Mouse (Mus musculus) lung, embryonic 15.5 days (tissue): ENCODE data around the gene Lipt2. TPM values are rescaled to one million over a fixed set of nuclear protein-coding genes. Genes with fewer than 3 reads are reported as not detected.
A peak's percentile ranks its signal among the peaks of the same experiment; 100 is the strongest.

ENCODE experiments used
- ATAC-seq: fragments of 200-750 bp; cut with Nextera tagmentation; 2 replicates; pipeline ENCODE4 v1.8.0; 2017; ENCODE audit warnings: moderate number of reproducible peaks, borderline replicate concordance; ENCODE audit not compliant: low FRiP score, low TSS enrichment; ENCODE audit errors: extremely low read depth
- H3K27ac ChIP-seq: fragments of 300-500 bp; sonication (generic); 2 replicates; pipeline ENCODE4 v1.5.1; 2015; ENCODE audit warnings: moderate library complexity, mild to moderate bottlenecking, inconsistent platforms
- H3K27me3 ChIP-seq: fragments of 300-500 bp; sonication (generic); 2 replicates; pipeline ENCODE4 v1.6.1; 2015; ENCODE audit warnings: inconsistent platforms
- H3K36me3 ChIP-seq: fragments of 300-500 bp; sonication (generic); 2 replicates; pipeline ENCODE4 v1.6.1; 2015; ENCODE audit warnings: inconsistent platforms
- H3K4me1 ChIP-seq: fragments of 300-500 bp; sonication (generic); 2 replicates; pipeline ENCODE4 v1.6.1; 2015; ENCODE audit warnings: inconsistent platforms
- H3K4me2 ChIP-seq: fragments of 300-500 bp; sonication (generic); 2 replicates; pipeline ENCODE4 v1.6.1; 2015; ENCODE audit warnings: inconsistent platforms, mild to moderate bottlenecking, moderate library complexity
- H3K4me3 ChIP-seq: fragments of 300-500 bp; sonication (generic); 2 replicates; pipeline ENCODE4 v1.5.1; 2015; ENCODE audit warnings: mild to moderate bottlenecking, inconsistent platforms
- H3K9ac ChIP-seq: fragments of 300-500 bp; sonication (generic); 2 replicates; pipeline ENCODE4 v1.6.1; 2015; ENCODE audit warnings: inconsistent platforms
- H3K9me3 ChIP-seq: fragments of 300-500 bp; sonication (generic); 2 replicates; pipeline ENCODE4 v1.6.1; 2016; ENCODE audit warnings: inconsistent platforms
- WGBS: fragments of 180-500 bp; shearing (Covaris S2); methylation state at CpG from one replicate; pipeline ENCODE4 v1.1.7; 2015; 5-methylcytosine and 5-hydroxymethylcytosine counted together
- polyA plus RNA-seq: library from polyadenylated mRNA; unstranded; fragments of >200 nt; fragmentation: Nextera tagmentation; extraction: Ambion mirVana; gene quantifications from 2 replicates; pipeline ENCODE4 v1.2.1, GENCODE M21; 2015

Lipt2 gene
- polyA plus RNA-seq, 1 experiment from 2014 or later, result 22.1 TPM

DNA sequence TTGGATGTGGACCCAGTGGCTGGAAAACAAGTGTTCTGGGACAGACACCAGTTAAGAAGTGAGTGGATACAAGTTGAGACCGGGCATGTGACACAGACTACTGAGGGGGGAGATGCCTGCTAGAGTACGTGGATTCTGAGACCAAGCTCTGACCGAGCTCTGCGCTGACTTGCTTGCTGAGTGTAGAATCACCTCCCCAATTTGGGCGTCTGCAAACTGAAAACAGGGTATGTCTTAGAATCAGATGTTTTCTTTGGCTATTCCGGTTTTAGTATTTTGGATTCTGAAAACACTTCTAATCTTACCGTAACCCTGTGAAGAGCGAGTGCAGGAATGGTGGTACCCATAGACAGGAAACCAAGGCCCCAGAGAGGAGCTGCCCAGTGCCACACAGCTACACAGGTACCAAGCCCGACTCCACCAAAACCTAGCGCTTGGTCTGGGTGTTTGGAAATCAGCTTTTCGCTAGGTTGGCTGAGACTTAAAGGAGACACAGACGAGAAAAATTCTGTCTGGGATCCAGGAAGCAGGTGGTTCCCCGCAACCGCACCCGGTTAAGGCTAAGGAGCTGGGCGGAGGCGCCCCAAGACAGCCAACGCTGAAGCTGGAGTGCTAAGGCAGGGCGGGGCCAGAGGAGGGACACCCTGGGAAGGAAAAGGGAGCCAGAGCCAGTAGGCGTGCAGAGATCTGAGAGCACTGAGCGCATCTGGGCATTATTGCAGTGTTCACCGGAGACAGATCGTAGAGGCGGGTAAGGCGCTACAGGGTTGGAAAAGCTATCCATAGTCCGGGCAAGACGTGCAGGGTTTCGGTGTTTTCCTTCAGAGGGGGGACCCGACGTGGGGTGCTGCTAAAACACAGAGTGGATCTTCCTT lies 19.2 kb downstream of the Lipt2 start:
- Histone ChIP-seq H3K9me3 (no peaks in the 10 kb centered on the region), H3K27ac (no peak overlapping the region), H3K4me1 (peaks cover 10% of the 10 kb centered on the region), H3K4me2 (peak overlapping the region; percentile 80), H3K9ac (0 out of 2 replicates have a peak overlapping the region, but pooled peaks have one; percentile 3), H3K36me3 (no peaks in the 10 kb centered on the region), H3K4me3 (peak overlapping the region; percentile 41), H3K27me3 (peaks cover 40% of the 10 kb centered on the region)
- 7% methylated on average over 30 of the region's 30 CpGs for WGBS
- ATAC-seq, result peak; percentile 76; the same call in 1 of the 2 replicates

DNA sequence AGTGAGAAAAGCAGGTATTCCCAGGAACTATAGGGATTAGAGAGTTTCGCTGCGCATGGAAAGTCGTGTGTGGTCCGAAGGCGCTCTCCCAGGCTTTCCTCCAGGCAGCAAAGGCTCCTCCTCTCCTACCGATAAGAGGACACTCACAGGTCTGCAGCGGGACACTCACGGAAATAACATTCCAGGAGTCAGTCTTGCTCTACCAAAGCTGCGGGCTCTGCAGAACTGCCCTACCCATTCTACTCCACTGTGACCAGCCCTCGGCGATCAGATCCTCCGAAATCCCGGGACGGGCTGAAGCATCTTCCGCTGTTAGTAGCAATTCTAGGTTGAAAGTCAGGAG lies 19.8 kb downstream of the Lipt2 start:
- peak overlapping the region; percentile 3; the same call in 1 of the 2 replicates for H3K9ac ChIP-seq
- no peak for ATAC-seq
- peaks cover 40% of the 10 kb centered on the region for H3K27me3 ChIP-seq

DNA sequence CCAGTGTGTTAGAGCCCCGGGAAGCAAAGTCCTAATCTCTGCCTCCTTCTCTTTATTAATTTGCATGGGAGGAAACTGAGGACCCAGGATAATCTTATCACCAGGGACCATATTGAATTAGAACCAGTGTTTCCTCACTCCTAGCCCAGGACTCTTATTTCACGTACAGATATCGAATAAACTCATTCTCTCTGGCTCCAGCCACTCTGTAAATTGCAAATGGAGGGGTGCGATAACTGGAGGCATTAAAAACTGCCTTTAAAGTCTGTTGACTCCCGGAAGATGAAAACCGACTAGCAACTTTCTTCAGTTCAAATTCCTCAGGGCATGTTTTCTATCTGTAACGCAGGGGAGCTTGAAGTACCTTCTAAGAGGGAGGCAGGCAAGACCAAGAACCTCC lies 20.3 kb downstream of the Lipt2 start:
- WGBS, result 47% methylated on average over 7 of the region's 7 CpGs
- Histone ChIP-seq H3K9ac (no peak overlapping the region), H3K36me3 (no peaks in the 10 kb centered on the region)

More for the DNA sequence above, 19.8 kb downstream of the Lipt2 start:
- H3K27ac ChIP-seq, result no peak overlapping the region
- H3K9me3 ChIP-seq, result no peaks in the 10 kb centered on the region
- 1% methylated on average over 15 of the region's 15 CpGs for WGBS
- H3K4me2 ChIP-seq, result peak overlapping the region; percentile 80
- peaks cover 10% of the 10 kb centered on the region for H3K4me1 ChIP-seq
- H3K4me3 ChIP-seq, result peak overlapping the region; percentile 41
- H3K36me3 ChIP-seq, result no peaks in the 10 kb centered on the region

DNA sequence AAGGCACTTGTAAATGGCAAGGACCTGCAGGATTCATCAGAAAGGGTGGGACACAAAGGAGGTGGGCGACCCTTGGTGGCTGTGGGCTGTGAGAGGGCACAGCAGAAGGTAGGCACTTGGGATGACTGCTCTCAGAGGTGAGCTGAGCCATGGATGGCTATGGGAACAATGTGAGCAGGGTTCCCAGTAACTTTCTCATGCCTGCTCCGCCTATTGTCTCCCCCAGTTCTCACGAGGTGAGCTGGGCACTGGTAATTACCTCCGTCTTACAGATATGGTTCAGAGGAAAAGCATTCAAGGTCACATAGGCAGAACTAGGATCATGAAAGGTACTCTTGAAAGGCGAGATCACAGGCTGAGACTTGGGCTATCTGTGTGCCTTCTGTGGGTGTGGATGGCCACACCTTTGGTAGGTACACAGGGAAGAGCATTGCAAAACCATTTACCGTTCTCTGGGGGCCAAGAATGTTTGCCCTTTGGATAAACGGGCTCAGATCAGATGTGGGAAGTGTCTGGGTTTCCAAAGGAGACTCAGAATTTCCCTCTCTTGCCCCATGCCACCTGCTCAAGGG lies 20.8 kb downstream of the Lipt2 start:
- H3K27ac ChIP-seq, result no peak overlapping the region
- WGBS, result 62% methylated on average over 7 of the region's 7 CpGs
- H3K9ac ChIP-seq, result no peak overlapping the region
- no peak for ATAC-seq
- peaks cover 40% of the 10 kb centered on the region for H3K27me3 ChIP-seq
- no peak overlapping the region for H3K4me3 ChIP-seq
- H3K4me2 ChIP-seq, result no peak overlapping the region
- H3K9me3 ChIP-seq, result no peaks in the 10 kb centered on the region
- no peaks in the 10 kb centered on the region for H3K36me3 ChIP-seq
- H3K4me1 ChIP-seq, result peaks cover 10% of the 10 kb centered on the region

More for the DNA sequence above, 20.3 kb downstream of the Lipt2 start:
- Histone ChIP-seq H3K27ac (no peak overlapping the region), H3K27me3 (peaks cover 40% of the 10 kb centered on the region), H3K4me1 (peaks cover 10% of the 10 kb centered on the region), H3K4me2 (peak overlapping the region; percentile 80), H3K4me3 (peak overlapping the region; percentile 41), H3K9me3 (no peaks in the 10 kb centered on the region)
- no peak for ATAC-seq

DNA sequence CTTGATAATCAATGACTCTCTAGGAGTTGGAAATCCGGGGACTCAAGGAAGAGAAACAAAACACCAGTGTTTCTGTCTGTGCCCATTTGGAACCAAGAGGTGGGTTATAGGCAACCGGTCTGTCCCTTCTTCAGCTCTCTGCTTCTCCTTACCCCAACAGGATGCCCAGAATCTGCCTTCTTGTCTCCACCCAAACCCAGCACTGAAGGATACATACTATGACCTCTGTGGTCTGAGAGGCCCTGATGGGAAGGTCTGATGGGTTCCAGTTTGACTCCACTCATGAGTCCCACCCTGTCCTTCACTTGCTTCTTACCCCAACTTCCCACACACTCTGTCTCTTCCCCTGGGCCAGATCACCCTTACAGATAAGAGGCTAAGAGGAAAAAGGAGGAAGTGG lies 22.1 kb downstream of the Lipt2 start:
- no peaks in the 10 kb centered on the region for H3K9me3 ChIP-seq

DNA sequence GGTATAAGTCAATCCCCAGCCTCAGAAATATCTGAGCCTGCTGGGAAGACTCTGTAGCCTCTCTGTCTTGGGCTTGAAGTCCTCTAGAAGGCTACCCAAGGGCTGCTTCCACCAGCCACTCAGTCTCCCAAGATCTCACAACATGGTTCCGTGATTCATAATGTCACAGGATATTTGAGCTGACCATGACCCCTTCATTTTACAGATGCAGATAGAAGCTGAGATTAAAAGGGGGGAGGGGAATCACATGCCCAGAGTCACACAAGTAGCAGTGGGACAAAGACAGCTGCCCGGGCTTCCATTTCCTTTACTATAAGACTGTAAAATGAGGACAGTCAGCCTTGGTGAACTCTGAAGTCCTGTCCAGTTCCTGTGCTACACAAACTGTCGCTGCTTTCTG lies 22.5 kb downstream of the Lipt2 start:
- Histone ChIP-seq H3K9me3 (no peaks in the 10 kb centered on the region), H3K4me3 (no peak overlapping the region), H3K9ac (no peak overlapping the region), H3K36me3 (no peaks in the 10 kb centered on the region), H3K27me3 (peaks cover 34% of the 10 kb centered on the region), H3K4me1 (peaks cover 10% of the 10 kb centered on the region), H3K27ac (no peak overlapping the region), H3K4me2 (no peak overlapping the region)
- no peak for ATAC-seq
- WGBS, result 64% methylated on average over 3 of the region's 3 CpGs

More for the DNA sequence above, 22.1 kb downstream of the Lipt2 start:
- Histone ChIP-seq H3K4me3 (no peak overlapping the region), H3K27me3 (peaks cover 38% of the 10 kb centered on the region), H3K27ac (no peak overlapping the region), H3K9ac (no peak overlapping the region), H3K4me1 (peaks cover 10% of the 10 kb centered on the region), H3K36me3 (no peaks in the 10 kb centered on the region), H3K4me2 (no peak overlapping the region)
- ATAC-seq, result no peak
- WGBS, result 83% methylated on average over 2 of the region's 2 CpGs

DNA sequence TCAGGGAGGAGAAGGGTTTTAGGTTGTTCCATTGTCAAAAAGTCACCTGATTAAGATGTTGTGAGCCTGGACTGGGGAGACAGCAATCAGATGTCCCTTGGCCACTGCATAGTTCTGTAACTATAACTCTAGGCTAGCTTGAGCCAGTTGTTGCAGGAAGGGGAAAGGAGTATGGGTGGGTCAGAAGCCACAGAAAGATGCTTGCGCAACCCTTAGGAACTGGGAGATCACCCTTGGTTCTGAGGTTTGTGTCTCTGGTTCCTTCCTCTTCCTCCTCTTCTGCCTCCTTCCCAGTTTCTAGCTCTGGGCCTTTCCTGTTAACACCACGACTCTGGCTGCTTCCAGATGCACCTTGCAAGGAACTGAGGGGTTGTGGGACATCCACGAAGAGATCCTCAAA lies 23.3 kb downstream of the Lipt2 start:
- Histone ChIP-seq H3K27me3 (peaks cover 30% of the 10 kb centered on the region), H3K4me1 (peaks cover 10% of the 10 kb centered on the region), H3K4me2 (no peak overlapping the region), H3K9ac (no peak overlapping the region), H3K4me3 (no peak overlapping the region), H3K36me3 (no peaks in the 10 kb centered on the region), H3K27ac (no peak overlapping the region), H3K9me3 (no peaks in the 10 kb centered on the region)
- WGBS, result 72% methylated on average over 3 of the region's 3 CpGs
- no peak for ATAC-seq

DNA sequence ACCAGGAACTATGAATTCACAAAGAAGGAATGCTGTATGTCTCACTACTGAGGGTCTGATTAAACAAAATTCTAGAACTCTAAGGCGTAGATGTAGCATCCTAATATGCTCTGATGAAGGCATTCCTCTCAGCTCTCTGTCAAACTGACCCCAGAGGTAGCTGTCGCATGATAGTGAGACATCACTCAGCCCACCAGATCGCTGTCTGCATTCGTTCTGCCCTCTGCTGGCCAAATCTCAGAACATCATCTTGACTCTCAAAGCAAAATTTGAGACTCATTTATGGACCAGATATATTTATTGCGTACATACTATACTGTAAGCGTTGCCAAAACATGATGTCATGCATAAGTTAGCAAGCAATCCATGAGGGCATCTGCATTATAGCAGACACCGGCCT lies 28.5 kb downstream of the Lipt2 start:
- no peak for ATAC-seq
- no peaks in the 10 kb centered on the region for H3K9me3 ChIP-seq
- 20% methylated on average over 7 of the region's 7 CpGs for WGBS

DNA sequence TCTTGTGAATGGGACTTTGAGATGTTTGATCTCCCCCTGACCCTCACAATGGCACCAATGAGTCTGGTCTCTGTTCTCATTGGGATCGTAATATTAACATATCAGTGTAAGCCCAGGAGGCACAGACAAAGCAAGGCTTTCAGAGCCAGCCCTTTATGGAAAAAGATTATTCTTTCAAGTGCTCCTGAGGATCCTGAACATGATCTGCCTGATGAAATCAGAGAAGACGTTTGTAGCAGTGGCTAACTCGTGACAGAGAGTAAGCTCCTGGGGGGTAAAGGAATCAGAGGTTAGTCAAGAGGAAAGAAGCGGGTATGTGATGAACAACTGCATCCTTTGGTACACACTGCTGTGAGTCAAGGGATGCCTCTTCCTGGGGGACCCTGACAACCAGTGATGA lies 31.1 kb downstream of the Lipt2 start:
- ATAC-seq, result no peak
- H3K27me3 ChIP-seq, result no peaks in the 10 kb centered on the region
- 51% methylated on average over 4 of the region's 4 CpGs for WGBS
- no peak overlapping the region for H3K4me3 ChIP-seq
- H3K9ac ChIP-seq, result no peak overlapping the region
- no peak overlapping the region for H3K27ac ChIP-seq
- no peaks in the 10 kb centered on the region for H3K4me1 ChIP-seq
- H3K9me3 ChIP-seq, result no peaks in the 10 kb centered on the region
- no peak overlapping the region for H3K4me2 ChIP-seq
- no peaks in the 10 kb centered on the region for H3K36me3 ChIP-seq

More for the DNA sequence above, 28.5 kb downstream of the Lipt2 start:
- Histone ChIP-seq H3K36me3 (no peaks in the 10 kb centered on the region), H3K4me2 (no peak overlapping the region), H3K27me3 (no peaks in the 10 kb centered on the region), H3K27ac (no peak overlapping the region), H3K4me3 (no peak overlapping the region), H3K9ac (no peak overlapping the region), H3K4me1 (no peaks in the 10 kb centered on the region)

DNA sequence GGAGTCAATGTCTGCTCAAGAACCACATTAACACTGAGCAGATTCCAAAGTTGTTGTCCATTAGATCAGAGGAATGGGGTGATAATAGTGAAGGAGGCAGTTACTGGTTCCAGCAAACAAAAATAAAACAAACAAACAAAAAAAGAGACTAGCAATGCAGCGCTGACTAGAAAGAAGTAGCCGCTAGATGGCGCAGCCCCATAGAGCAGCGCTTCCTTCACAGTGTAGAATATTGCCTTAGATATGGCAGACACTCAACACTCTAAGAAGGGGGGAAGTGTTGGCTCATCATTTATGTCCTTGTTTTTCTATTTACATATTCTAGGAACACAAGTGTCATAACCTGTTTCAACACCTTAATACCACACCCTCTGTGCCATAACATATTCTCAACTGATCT lies 31.7 kb downstream of the Lipt2 start:
- no peaks in the 10 kb centered on the region for H3K4me1 ChIP-seq
- no peaks in the 10 kb centered on the region for H3K9me3 ChIP-seq
- H3K27me3 ChIP-seq, result no peaks in the 10 kb centered on the region
- H3K27ac ChIP-seq, result no peak overlapping the region
- H3K9ac ChIP-seq, result no peak overlapping the region
- H3K4me3 ChIP-seq, result no peak overlapping the region
- no peak for ATAC-seq
- WGBS, result 4% methylated on average over 4 of the region's 4 CpGs
- no peaks in the 10 kb centered on the region for H3K36me3 ChIP-seq
- H3K4me2 ChIP-seq, result no peak overlapping the region

DNA sequence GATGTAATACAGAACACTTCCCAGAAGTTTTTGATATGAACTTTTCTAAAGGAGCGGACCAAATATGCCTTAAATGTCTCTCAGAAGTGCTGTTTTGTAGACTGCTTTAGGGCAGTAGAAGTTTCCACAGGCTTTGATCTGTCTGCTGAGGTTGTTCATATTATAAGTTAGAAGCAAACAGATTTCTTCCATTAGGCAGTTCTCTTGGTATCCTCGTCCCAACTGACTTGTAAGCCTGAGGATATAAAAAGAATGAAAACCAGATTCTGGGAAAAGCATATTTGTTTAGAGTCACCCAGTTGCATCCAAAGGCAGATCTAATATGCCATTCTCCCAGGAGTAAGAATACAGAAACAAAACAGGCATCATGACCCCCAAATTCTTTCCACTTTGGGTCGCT lies 42.1 kb downstream of the Lipt2 start:
- no peak overlapping the region for H3K9ac ChIP-seq
- no peaks in the 10 kb centered on the region for H3K9me3 ChIP-seq
- no peaks in the 10 kb centered on the region for H3K36me3 ChIP-seq
- no peak for ATAC-seq
- WGBS, result 76% methylated on average over 3 of the region's 3 CpGs
- no peaks in the 10 kb centered on the region for H3K4me1 ChIP-seq
- no peak overlapping the region for H3K4me3 ChIP-seq
- no peaks in the 10 kb centered on the region for H3K27me3 ChIP-seq
- no peak overlapping the region for H3K4me2 ChIP-seq
- no peak overlapping the region for H3K27ac ChIP-seq

DNA sequence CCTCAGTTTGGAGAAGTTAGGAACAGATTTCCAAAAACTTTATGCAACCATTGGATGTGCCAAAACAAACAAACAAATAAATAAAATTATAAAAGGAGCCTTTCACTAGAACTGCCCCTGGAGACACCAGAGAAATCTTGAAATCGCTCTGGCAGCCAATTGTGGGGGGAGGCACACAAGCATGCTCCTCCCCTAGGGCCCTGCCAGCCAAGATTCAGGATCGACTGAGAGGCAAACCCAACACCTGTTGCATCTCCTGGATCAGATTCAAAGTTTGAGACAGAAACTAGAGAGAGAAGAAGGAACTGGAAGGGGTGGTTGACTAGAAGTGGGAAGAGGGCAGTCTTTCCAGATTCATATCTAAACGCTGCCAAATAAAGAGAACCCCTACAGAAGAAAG lies 44.5 kb downstream of the Lipt2 start:
- no peaks in the 10 kb centered on the region for H3K27me3 ChIP-seq
- no peaks in the 10 kb centered on the region for H3K36me3 ChIP-seq
- H3K27ac ChIP-seq, result no peak overlapping the region
- no peak for ATAC-seq
- H3K9me3 ChIP-seq, result no peaks in the 10 kb centered on the region
- H3K4me3 ChIP-seq, result no peak overlapping the region
- no peak overlapping the region for H3K9ac ChIP-seq
- no peaks in the 10 kb centered on the region for H3K4me1 ChIP-seq
- 55% methylated on average over 3 of the region's 3 CpGs for WGBS
- no peak overlapping the region for H3K4me2 ChIP-seq
